Mouse (Mus musculus) thymus, postnatal 0 days (tissue): ENCODE measurements around the gene Psmb10. TPM values are rescaled to one million over a fixed set of nuclear protein-coding genes. Genes with fewer than 3 reads are reported as not detected.

Experiments used
- DNase-seq: peaks from one replicate; pipeline ENCODE4 v3.0.0-alpha.2; 2015; ENCODE audit warnings: low spot score
- polyA plus RNA-seq: library from polyadenylated mRNA; unstranded; fragments of >200 nt; fragmentation: Nextera tagmentation; extraction: Ambion mirVana; gene quantifications from 2 replicates; pipeline ENCODE4 v1.2.1, GENCODE M21; 2015

Psmb10 gene
- polyA plus RNA-seq, 1 experiment from 2014 or later = 385 TPM

- peak; percentile 72 for DNase-seq
Observed at GRCm38 (mm10) chr8:105937496-105938305, 543 bp downstream of the Psmb10 start.

DNA sequence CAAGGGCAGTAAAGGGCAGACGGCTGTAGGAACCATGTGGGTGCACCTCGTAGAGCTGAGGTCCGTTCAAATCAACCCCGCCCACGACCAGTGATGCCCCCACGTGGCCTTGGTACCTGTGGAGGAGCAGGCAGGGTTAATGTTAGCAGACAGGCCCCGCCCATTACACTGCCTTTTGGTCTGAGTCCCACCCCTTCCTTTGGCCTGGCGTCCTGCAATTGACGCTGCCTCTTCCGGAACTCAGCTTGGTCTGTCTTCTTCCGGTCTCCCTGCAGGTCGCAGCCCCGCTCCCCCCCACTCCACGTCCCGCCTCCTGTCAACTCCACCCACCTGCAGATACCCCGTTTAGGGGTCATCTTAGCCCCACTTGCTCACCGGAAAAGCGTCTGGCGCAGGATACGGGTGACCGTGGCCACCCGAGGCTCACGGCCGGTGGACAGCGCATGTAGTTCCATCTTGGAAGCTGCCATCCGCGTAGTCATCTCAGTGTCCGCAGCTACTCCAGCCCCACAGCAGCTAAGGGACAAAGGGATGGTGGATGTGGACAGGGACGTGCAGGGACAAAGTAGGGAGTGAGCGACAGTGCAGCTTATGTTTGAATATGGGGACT is 1.3 kb downstream of the Psmb10 start:
- peak; percentile 62 for DNase-seq

DNA sequence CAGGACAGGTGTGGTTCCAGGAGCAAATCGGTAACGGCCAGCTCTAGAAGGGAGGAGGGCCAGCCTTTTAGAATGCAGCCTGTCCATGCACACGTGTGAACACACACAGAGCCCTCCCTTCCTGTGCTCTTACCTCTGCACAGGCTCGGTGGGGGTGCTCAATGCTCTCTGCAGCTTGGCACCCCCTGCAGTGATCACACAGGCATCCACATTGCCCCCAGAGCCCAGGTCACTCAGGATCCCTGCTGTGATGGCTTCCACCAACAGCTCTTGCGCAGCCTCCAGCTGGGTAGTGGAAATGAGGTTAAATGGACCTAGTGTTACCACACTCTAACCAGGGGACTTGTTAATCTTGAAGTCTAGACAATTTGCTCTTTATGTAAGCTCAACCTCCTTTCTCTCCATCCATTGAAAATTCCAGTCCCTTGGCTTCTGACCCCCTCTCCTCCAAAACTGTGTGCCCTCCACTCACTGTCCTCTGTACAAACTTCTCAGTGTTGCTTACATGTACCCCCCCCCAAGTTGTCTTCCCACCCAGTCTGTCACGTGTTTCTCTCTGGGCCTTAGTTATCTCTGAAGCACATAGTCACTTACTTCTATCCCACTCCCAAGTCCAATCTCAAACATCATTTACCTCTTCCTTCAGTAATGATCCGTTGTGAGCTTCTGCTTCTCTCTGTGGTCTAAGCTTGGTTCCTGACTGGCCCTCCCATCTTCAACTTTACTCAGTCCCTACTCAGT is 2.2 kb downstream of the Psmb10 start:
- no peak for DNase-seq

- no peak for DNase-seq
Observed at GRCm38 (mm10) chr8:105935105-105935504, 3.1 kb downstream of the Psmb10 start.

DNA sequence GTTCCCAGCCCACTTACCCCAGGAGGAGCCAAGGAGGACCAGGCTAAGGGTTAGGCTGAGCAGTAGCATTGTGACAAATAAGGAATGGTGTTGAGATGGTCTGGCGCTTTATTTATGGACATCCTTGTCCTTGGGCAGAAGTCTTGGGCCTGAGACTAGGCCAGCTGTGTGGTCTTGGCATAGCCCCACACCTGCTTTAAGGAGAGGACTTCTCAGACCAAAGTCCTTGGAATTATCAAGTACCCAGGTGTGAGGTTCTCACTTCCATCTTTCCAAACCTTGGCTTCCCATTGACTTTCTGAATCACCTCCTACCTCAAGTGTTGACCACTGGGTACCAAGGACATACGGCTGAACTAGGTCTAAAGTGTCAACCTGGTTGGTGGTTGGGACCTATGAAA is 4.5 kb downstream of the Psmb10 start, which contains the start of gene Ctrl:
Gene Ctrl (minus strand): TSS at position 101 of the 400 bp plus-strand sequence.
- DNase-seq = no peak

DNA sequence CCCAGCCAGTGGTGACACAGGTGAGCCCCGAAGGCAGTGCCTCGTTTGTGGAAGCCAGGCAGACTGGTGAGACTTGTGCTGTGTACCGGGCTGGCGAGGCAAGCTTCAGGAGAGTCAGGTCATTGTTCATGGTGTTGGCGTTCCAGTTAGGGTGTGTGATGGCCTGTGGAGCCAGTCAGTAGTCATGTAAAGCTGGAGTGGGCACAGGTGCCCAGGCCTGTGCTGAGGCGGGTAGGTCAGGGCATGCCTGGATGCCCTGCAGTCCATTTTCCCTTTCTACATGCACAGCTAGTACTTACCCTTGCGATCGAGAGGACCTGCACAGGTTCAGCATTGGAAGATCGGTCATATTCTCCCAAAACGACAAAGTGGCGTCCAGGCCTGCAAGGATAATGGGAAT is 5.7 kb downstream of the Psmb10 start:
- no peak for DNase-seq

DNA sequence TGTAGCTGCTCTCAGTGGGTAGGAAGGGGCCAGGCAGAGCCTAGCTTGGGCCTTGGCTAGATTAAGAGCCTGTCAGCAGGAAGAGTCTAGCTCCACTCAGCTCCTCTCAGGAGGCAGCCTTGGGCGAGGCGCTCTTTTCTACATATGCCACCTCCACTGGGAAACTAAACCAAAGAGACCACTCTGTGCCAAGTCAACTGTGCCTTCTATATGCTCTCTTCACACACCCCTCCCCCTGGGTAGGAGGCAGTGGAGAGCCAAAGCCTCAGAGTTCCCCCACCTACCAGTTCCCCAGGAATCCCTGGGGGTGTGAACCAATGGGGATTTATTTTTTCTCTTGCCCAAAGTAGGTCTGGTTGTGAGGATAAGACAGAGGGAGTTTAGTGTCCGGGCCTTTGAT is 7.0 kb downstream of the Psmb10 start:
- DNase-seq = no peak

GRCm38 (mm10) chr8:105930602-105931001 is 7.6 kb downstream of the Psmb10 start:
- peak; percentile 83 for DNase-seq

- no peak for DNase-seq
Observed at GRCm38 (mm10) chr8:105925123-105925522, 13.1 kb downstream of the Psmb10 start.

DNA sequence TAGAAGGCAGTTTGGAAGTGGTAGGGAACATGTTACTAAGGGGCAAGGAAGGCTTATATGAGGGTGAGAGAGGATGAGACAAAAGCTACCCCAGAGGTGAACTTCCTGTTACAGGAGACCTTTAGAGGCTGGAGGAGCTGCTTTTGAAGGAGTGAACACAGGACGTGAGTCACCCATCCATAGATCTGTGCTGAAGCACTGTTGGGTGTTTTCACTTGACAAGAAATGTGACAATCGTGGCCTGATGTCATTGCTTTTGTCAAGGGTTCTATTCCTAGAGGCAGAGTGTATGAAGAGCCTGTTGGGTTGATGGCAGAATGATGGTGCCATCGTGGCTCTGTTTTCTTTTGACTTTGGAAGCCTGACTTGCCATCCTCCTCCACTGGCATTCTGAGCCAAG is 18.9 kb downstream of the Psmb10 start:
- no peak for DNase-seq

DNA sequence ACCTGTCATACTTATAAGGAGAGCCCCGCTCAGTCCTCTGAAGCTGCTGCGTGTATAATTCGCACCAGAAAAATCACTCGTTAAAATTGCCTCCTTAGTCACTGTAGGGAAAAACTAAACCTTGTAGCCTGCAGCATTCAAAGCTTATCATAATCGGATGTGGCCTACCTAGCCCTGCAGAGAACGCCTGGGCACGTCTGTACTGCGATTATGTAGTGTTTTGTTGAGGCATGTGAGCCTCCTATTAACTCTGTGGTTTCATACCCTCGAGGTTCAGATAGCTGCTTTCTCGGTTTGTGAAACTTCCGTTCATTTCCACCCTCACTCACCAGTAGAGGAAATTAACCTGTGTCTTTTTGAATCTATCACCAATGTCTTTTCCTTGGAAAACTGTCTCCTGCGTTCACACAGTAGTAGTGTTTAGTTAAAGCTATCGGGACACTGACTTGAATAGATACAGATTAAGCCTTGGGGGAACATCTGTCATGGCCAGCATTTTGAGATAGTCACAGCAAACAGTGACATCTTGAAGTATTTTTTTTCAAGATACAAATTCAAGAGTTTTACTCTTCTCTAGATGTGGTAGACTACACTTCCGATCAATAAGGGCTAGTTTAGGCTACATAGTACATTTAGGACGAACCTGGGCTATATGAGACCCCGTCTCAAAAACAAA is 37.2 kb downstream of the Psmb10 start:
- peak; percentile 33 for DNase-seq

- DNase-seq = peak; percentile 95
Observed at GRCm38 (mm10) chr8:105900180-105900940, 37.9 kb downstream of the Psmb10 start, which contains the start of gene Pskh1. Gene Pskh1, plus strand, starts transcription at chr8:105900441.

DNA sequence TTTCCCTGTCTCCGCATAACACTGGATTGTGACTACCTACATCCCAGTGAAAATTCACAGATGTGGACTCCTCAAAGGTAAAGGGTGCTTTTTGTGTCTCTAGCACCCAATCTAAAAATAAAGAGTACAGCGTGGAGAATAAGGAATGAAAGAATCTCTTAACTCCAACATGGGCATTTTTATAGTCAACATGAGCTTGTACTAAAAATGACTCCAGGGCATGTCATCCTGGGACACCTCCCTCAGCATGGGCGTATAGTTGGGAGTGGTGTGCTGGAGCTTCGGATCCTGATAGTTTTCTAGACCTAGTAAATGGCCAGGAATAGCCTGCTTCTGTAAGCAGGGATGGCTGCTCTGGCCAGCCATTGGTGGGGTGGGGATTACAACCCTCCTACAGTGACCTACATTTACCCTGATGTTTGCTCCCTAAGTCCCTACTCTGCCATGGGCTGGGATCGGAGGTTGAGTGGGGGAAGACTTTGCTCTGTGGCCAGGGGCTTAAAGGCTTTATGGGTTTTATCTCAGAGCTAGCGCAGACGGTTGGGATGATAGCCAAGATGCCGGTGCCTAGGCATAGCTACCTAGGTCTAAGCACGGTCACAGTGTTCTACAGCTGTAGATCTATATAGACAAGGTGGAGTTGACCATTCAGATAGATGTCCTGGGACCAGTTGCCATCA is 40.3 kb downstream of the Psmb10 start:
- DNase-seq = no peak

DNA sequence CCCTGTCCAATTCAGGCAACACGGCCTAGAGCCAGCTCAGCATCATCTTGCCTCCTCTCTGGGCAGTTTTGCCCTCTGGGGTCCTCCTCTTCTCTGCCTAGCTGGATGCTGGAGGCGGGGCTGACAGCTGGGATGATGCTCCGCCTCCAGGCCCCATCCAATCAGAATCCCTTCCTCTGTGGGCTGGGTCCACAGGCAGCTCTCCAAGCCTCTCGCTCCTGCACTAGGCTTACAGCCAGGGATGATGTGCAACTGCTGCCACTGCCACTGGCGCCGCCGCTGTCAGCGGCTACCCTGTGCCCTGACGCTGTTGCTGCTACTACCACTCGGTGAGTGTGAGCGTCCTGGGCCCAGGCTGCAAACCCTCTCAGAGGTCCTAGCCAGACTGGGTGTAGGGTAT is 44.9 kb downstream of the Psmb10 start, which contains the start of gene Nrn1l:
Gene Nrn1l (plus strand): TSS at position 229 of the 400 bp plus-strand sequence.
- peak; percentile 31 for DNase-seq

DNA sequence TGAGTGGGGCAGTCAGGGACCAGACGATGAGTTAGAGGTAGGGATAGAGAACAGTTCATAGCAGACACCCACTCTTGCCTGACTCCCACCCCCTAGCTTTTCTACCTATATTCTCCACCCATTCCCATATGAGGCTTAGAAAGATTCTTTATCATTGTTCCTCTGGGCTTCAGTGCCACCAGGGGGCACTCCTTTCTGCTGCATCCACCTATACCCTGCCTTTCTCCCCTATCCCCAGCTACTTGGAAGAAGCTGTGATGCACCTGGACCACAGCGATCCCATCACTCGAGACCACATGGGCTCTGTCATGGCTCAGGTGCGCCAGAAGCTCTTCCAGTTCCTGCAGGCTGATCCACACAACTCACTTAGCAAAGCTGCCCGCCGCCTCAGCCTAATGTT is 45.8 kb downstream of the Psmb10 start:
- peak; percentile 27 for DNase-seq

DNA sequence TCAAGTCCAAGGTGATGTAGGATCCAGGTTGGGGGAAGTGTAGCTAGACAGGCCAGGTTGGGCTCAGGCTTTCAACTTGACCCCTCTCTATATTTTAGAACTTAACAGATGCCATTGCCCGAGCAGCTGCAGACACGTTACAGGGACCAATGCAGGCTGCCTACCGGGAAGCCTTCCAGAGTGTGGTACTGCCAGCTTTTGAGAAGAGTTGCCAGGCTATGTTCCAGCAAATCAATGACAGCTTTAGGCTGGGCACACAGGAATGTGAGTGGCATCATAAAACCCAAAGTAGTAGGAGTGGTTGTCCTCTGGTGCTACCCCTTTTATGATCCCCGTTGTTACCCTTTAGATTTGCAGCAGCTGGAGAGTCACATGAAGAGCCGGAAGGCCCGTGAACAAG is 47.4 kb downstream of the Psmb10 start:
- no peak for DNase-seq

- no peak for DNase-seq
Observed at GRCm38 (mm10) chr8:105889756-105890465, 48.3 kb downstream of the Psmb10 start.
